Mouse (Mus musculus): Measurements from ENCODE around the gene Anapc11. TPM values are rescaled to one million over a fixed set of nuclear protein-coding genes. Genes with fewer than 3 reads are reported as not detected.

Anapc11 gene
- total and polyA plus RNA-seq, 3 experiments: 82.8 to 187 (median 85.9) TPM

GRCm38 (mm10) chr11:120627468-120628300, 29.5 kb downstream of the Anapc11 start:
- DNase-seq: no peak

- no peak for DNase-seq
Measured at GRCm38 (mm10) chr11:120628601-120629340, 30.6 kb downstream of the Anapc11 start.

GRCm38 (mm10) chr11:120629341-120629730, 31.1 kb downstream of the Anapc11 start:
- peak; percentile 77 for DNase-seq

GRCm38 (mm10) chr11:120629911-120630310, 31.7 kb downstream of the Anapc11 start:
- DNase-seq: peak; percentile 76

- peak; percentile 75 for DNase-seq
Measured at GRCm38 (mm10) chr11:120630401-120630871, 32.2 kb downstream of the Anapc11 start.

- DNase-seq: no peak
Measured at GRCm38 (mm10) chr11:120630881-120631725, 32.9 kb downstream of the Anapc11 start.

GRCm38 (mm10) chr11:120631726-120632448, 33.7 kb downstream of the Anapc11 start:
- DNase-seq: no peak

GRCm38 (mm10) chr11:120632559-120633519, 34.6 kb downstream of the Anapc11 start:
- peak; percentile 92 for DNase-seq

- DNase-seq: peak; percentile 96
Measured at GRCm38 (mm10) chr11:120633520-120634343, 35.5 kb downstream of the Anapc11 start, which contains the start of gene Mafg. Gene Mafg, minus strand, starts transcription at chr11:120633600.

- DNase-seq: no peak
Measured at GRCm38 (mm10) chr11:120634810-120635209, 36.6 kb downstream of the Anapc11 start.

GRCm38 (mm10) chr11:120641255-120641654, 43.0 kb downstream of the Anapc11 start:
- no peak for DNase-seq

- DNase-seq: no peak
Measured at GRCm38 (mm10) chr11:120641869-120642268, 43.6 kb downstream of the Anapc11 start.

- DNase-seq: no peak
Measured at GRCm38 (mm10) chr11:120642939-120643600, 44.8 kb downstream of the Anapc11 start.

GRCm38 (mm10) chr11:120643601-120643987, 45.4 kb downstream of the Anapc11 start, which contains the start of gene Pycr1:
Gene Pycr1, minus strand, starts transcription at chr11:120643769.
- DNase-seq: peak; percentile 96

GRCm38 (mm10) chr11:120647047-120647830, 49.0 kb downstream of the Anapc11 start:
- DNase-seq: no peak

GRCm38 (mm10) chr11:120648001-120648476, 49.8 kb downstream of the Anapc11 start, which contains the start of gene Myadml2:
Gene Myadml2, minus strand, starts transcription at chr11:120648158.
- no peak for DNase-seq

- DNase-seq: no peak
Measured at GRCm38 (mm10) chr11:120651872-120652271, 53.7 kb downstream of the Anapc11 start.
